Mouse (Mus musculus) central nervous system, embryonic 14 days (tissue): ENCODE data around the gene Ccrl2. TPM values are rescaled to one million over a fixed set of nuclear protein-coding genes. Genes with fewer than 3 reads are reported as not detected.

Experiments used
- polyA plus RNA-seq: library from polyadenylated mRNA; depleted of rRNA; stranded (reverse); fragments of >200 nt; gene quantifications from 2 replicates; pipeline ENCODE4 v1.2.3, GENCODE M21; 2012; rRNA removed

Gene Ccrl2
- 0.99 and 1.00 TPM in 2 replicates for polyA plus RNA-seq

GRCm38 (mm10) chr9:111056798-111057543 is at the start of gene Ccrl2:
Gene Ccrl2, minus strand, starts transcription at chr9:111057519.

GRCm38 (mm10) chr9:111019022-111019421 is 38.3 kb downstream of the Ccrl2 start, which contains the start of gene Ltf:
Gene Ltf, plus strand, starts transcription at chr9:111019271.

Other genes starting within 250 kb of the Ccrl2 start
- not detected in 2 replicates for gene Prss44, start 243.5 kb downstream of the Ccrl2 start, polyA plus RNA-seq
- gene Prss43, start 230.8 kb downstream of the Ccrl2 start, polyA plus RNA-seq = not detected in 2 replicates
- gene Prss45, start 222.9 kb downstream of the Ccrl2 start, polyA plus RNA-seq = 0.09 and 0.11 TPM in 2 replicates
- 0.04 TPM in 1 of 2 replicates, not detected in the other for gene Prss46, start 213.0 kb downstream of the Ccrl2 start, polyA plus RNA-seq
- 0.06 and 0.12 TPM in 2 replicates for gene Prss50, start 199.6 kb downstream of the Ccrl2 start, polyA plus RNA-seq
- 2.9 and 3.0 TPM in 2 replicates for gene Als2cl, start 177.6 kb downstream of the Ccrl2 start, polyA plus RNA-seq
- gene Tmie, start 177.4 kb downstream of the Ccrl2 start, polyA plus RNA-seq = 0.77 and 1.0 TPM in 2 replicates
- gene Fam240a, start 140.7 kb downstream of the Ccrl2 start, polyA plus RNA-seq = not detected in 2 replicates
- gene Tdgf1, start 111.4 kb downstream of the Ccrl2 start, polyA plus RNA-seq = 0.12 and 0.35 TPM in 2 replicates
- 0.15 and 0.23 TPM in 2 replicates for gene Lrrc2, start 106.0 kb downstream of the Ccrl2 start, polyA plus RNA-seq
- 0.17 TPM in 1 of 2 replicates, not detected in the other for gene Rtp3, start 66.9 kb downstream of the Ccrl2 start, polyA plus RNA-seq
- 0.29 and 0.38 TPM in 2 replicates for gene Ltf, start 38.2 kb downstream of the Ccrl2 start, polyA plus RNA-seq
- gene Lrrfip2, start 60.1 kb upstream of the Ccrl2 start, polyA plus RNA-seq = 47.7 and 50.7 TPM in 2 replicates
- gene Mlh1, start 214.3 kb upstream of the Ccrl2 start, polyA plus RNA-seq = 53.0 and 58.0 TPM in 2 replicates
- 47.1 and 49.8 TPM in 2 replicates for gene Epm2aip1, start 214.4 kb upstream of the Ccrl2 start, polyA plus RNA-seq